Mouse (Mus musculus): ENCODE data around the gene Tbc1d2b.

Tbc1d2b gene

GRCm38 (mm10) chr9:90169965-90170364 lies 100.6 kb downstream of the Tbc1d2b start:
- CTCF ChIA-PET = no interaction called here

- CTCF ChIA-PET = interaction anchor here (0.7 kb wide), 1 partner anchor 13 kb away, joined by 3 read pairs; no protein-coding TSS in a partner anchor
Measured at GRCm38 (mm10) chr9:90166615-90167014, 104.0 kb downstream of the Tbc1d2b start.

DNA sequence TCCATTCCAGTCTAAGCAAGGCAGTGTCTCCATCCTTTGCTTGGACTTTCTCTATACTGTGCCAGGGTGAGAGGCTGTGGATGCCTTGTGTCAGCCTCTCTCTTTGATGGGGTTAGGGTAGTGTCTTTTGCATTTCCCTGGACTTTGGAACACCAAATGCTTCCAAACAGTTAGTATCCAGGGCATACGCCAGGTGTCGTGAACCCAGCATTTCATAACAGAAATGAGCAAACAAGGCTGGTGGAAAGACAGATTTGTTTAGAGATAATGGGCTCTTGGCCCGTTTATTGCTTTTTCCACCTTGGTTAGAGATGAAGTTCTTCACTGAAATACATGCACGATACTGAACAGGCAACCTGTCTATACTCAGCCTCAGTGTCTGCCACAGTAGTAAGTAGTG lies 105.0 kb downstream of the Tbc1d2b start:
- CTCF ChIA-PET = no interaction called here

- CTCF ChIA-PET = no interaction called here
Measured at GRCm38 (mm10) chr9:90164670-90165453, 105.7 kb downstream of the Tbc1d2b start.

DNA sequence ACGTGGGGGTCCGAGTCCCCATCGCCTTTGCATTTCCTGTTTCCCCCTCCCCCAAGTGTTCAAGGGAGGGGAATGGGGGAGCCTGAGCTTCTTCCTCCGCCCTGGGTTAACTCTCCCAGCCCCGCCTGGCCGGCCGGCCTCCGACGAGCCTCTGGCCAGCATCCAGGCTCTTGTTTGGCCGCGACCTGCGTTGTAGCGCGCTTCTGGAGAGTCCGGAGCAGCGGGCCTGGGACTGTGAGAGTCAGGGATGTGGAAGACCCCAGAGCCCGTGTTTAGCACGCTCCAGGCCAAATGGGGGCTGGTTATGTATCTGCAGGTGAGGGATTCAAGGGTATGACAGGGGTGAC lies 106.9 kb downstream of the Tbc1d2b start:
- CTCF ChIA-PET = no interaction called here

GRCm38 (mm10) chr9:90162926-90163748 lies 107.5 kb downstream of the Tbc1d2b start, which contains the start of gene Adamts7:
Gene Adamts7, plus strand, starts transcription at chr9:90163069.
- CTCF ChIA-PET = no interaction called here

DNA sequence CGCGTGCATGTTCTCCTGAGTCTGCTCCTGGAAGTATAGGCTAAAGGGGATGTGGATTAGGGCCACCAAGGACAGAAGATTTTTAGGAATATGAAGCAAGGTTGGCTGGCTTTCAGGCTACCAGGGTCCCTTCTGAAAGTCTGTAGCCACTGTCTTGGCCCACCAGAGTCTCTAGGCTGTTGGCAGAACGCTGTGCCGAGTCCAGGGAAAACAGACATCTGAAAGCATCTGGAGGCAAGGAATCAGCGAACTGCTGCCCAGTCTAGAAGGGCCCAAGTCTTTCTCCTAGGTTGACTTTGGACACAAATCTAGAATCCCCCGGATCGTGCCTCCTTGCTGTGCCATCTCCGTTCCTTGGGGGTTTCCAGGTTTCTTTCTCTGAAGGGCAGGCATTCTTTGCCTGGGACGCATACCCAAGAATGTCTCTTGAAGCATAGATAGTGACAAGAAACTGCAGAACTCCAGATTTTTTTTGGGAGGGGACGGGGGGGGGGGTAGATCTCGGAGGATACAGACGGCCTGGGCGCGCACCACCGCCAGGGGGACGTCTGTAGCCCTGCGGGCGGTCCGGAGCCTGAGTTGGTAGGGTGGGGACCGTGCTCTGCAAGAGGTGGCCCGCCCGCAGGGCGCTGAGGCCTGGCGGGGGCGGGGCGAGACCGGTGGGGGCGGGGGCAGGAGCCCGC lies 108.2 kb downstream of the Tbc1d2b start:
- CTCF ChIA-PET = no interaction called here
